Mouse (Mus musculus) adrenal gland, adult 18-20 months (tissue): ENCODE data around the gene Tec. TPM values are rescaled to one million over a fixed set of nuclear protein-coding genes. Genes with fewer than 3 reads are reported as not detected.

ENCODE experiments used
- DNase-seq, 2 experiments: peaks; one replicate each; pipeline ENCODE4 v3.0.0; 2021 to 2022; ENCODE audit warnings: low spot score in 2 of 2
- total RNA-seq, 2 experiments: library from RNA; stranded (reverse); gene quantifications; 1 replicate in 1 of 2; 2 replicates in 1 of 2; pipeline ENCODE4 v1.2.3; 2021

The Tec gene
- total RNA-seq, 2 experiments from 2014 or later: 2.0 to 2.5 TPM

GRCm38 (mm10) chr5:72791386-72791785, 76.9 kb downstream of the Tec start:
- no peak for DNase-seq

DNA sequence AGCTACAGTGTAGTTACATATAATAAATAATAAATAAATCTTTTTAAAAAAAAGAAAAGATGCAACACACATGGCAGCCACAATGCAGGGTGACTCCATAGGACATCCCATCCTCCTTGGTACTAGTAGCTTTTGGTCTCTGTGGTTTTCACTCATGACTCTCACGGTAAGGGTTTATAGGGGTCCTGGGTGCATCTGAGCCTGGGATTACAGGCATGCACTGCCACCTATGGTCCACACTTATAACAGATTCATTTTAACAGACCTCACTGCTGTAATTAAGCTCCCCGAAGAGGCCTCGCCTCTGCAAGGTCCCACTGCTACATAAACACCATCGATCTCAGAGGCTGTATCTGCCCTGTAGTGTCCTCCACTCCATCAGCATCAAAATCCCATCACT, 82.8 kb downstream of the Tec start:
- no peak for DNase-seq

DNA sequence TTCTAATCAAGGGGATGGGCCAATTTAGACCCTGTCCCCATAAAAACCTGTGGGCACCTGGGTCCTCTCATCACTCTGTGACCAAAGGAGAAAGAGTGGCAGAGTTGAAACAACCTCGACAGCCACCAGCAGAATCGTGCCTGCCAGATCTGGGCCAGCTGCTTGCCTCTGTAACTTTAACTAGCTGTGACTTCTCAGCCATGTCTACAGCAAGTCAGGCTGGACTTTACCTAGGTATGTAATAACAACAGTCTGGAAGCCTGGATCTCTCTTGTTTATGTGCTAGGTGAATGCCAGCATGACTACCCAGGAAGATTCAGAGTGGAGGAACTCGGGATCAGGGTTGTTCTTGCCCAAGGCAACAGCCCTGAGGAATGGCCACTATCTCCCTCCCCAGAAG, 83.6 kb downstream of the Tec start:
- no peak for DNase-seq

DNA sequence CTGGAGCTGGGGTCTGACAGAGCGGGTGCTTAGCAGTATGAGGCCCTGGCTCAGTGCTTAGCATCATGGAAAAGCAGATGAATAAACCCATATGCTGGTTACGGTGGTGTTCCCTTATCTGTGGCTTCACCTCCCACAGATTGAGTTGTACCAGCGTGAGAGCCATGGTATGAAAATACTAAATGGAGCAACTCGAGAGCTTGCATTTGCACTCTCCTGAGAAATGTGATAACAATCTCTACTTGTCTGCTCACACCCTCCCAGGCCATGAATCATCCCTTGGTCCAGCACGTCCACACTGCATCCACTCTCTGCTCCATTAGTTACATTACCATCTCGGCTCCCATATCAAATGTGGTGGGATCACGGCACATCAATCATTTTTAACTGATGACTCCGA, 84.3 kb downstream of the Tec start:
- no peak for DNase-seq

DNA sequence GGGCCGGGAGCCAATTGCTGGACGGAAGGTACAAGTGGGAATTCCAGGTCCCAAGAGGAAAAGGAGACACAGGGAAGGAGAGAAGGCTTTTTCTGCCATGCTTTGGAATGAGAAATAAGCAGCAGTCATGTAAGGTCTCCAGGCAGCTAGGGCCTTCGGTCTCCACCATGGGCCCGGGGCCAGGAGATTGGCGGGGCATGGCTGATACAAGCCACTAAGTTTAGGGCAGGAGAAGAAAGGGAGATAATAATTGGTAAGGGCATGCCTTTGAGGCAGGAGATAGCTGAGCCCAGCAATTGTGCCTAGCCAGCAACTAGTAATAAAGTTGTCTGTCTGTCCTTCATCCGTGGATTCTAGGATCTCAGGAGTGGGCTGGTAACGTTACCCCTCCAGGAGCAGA, 85.2 kb downstream of the Tec start:
- no peak for DNase-seq

GRCm38 (mm10) chr5:72781776-72782175, 86.5 kb downstream of the Tec start:
- DNase-seq: no peak

DNA sequence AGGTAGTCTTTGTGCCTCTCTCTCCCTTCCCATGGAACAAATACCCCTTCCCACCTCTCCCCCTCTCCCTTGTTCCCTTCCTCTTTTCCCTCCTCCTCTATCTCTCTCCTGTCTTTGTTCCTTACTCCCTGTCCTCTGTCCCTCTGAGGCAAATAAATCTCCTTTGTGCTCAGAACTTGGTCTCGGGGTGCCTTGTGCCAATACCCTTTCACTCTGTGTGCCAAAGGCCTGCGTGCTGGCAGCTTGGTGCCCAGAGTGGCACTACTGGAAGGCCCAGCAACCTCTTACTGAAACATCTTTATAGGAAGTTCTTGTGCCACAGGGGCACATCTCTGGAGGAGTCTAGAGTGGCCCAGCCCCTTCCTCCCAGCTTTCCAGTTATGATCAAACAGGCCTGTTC, 91.7 kb downstream of the Tec start:
- DNase-seq: no peak

DNA sequence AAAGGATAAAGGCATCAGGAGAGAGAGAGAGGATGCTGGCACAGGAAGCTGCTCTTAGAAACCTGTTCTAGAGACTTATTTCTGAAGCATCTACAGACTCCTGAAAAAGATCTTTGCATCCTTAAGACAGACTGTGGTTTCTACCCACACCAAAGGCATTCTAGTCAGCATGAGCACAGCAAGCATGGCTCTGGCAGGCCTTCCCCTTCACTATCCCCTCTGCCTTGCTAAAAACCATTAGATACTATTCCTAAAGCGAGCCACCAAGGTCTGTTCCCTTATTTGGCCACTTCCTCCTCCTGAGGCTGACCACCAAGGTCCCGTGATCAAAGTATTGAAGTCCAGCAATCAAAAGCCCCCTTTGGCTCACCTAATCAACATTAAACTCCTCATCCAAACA, 92.2 kb downstream of the Tec start:
- no peak for DNase-seq

DNA sequence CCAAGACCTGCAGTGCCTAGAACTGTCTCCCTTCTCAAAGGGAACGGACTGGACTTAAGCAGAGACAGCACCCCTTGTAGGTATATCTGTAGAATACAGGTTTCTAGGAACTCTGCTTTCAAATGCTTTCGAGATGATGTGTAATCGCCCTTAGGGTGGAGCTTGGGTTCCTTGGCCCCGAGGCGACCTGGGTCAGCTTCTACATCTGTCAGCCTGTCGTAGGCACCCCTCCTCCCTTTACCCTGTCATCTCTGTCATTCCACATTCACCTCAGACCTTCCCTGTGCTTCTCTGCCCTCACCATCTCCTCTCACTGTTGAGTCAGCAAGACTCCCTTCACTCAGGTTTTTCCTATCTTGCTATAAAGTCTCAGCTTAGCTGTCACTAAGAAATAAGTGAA, 98.4 kb downstream of the Tec start:
- no peak for DNase-seq

DNA sequence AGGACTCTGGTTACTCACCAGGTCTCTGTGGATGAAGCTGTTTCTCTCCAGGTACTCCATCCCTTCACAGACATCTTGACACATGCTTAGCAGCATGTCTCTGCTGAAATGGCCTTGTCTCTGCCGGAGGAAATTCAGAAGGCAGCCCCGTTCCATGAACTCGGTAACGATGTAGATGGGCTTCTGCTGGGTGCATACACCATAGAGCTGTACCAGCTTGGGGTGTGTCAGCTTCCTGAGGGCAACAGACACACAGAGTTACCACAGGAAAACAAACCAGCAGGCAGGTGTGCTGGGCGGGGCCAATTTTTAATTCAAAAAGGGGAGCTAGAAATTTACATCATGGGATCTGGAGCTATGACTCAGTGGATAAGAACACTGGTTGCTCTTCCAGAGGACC, 104.7 kb downstream of the Tec start:
- DNase-seq: no peak

GRCm38 (mm10) chr5:72763025-72763424, 105.3 kb downstream of the Tec start:
- DNase-seq: no peak

- DNase-seq: no peak
Observed at GRCm38 (mm10) chr5:72761758-72762157, 106.5 kb downstream of the Tec start.

- no peak for DNase-seq
Observed at GRCm38 (mm10) chr5:72761237-72761636, 107.0 kb downstream of the Tec start.

- DNase-seq: no peak
Observed at GRCm38 (mm10) chr5:72758925-72759924, 109.1 kb downstream of the Tec start.

DNA sequence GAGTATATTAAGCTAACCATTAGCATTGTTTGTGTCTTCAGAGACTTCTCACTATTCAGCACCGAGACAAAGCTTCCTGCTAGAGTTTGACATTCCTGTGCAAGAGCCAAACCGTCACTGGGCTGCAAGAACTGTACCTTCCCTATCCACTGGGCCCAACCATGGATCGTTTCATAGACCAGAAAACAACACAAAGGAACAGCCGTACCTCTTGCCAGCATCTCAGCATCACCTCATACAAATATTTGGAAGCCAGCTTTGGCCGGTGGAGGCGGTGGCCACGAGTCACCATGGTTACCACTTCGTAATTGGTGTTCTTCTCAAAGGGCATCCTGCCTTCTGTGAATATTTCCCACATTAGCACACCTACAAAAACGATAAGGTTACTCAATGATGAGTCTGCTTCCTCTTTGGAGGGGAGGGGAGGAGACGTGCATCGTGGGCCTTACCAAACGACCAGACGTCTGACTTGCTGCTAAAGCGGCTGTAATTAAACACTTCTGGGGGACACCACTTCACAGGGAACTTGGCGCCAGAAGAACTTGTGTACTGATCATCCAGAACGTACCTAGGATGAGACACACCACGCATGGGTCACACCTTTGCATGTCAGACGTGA, 111.0 kb downstream of the Tec start:
- DNase-seq: no peak

DNA sequence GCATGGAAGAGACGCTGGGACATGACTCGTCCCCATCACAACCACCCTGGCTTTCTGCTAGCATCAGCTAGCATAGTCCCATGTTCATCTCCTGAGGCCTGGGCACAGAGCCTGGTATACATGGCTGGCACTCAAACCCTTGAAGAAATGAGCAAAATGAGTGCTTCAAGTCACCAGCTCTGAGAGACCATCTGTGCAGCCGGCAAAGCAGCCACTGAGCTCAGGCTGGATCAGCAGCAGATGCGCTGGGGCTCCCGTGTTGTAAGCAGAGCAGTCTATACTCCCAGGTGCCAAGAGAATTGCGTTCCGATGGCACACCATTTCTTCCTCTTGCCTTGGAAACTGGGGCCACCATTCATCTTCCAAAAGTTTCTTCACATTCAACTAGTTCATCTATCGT, 112.3 kb downstream of the Tec start:
- no peak for DNase-seq

- DNase-seq: no peak
Observed at GRCm38 (mm10) chr5:72755035-72755434, 113.2 kb downstream of the Tec start.

DNA sequence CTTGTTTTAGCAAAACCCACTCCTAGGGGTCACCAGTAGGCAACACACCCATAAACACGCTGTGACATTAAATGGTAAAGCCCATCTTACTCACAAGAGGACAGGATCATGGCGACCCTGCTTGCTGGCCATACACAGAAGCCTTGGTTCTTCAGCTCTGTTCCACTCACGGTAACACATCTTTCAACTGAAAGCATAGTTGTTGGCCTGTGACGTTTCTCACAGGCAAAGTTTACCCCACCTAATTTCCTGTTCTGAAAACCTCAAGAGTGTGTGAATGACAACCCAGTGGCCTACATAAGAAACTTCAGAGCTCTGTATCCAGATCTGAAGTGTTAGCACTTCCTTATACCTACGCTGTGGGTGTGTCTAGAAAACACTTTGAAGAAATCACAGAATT, 115.7 kb downstream of the Tec start, which contains the start of gene Txk:
Gene Txk (minus strand): TSS at position 193 of the 400 bp plus-strand sequence.
- DNase-seq: no peak

GRCm38 (mm10) chr5:72751056-72751758, 117.1 kb downstream of the Tec start:
- no peak for DNase-seq

- DNase-seq: no peak
Observed at GRCm38 (mm10) chr5:72750226-72750625, 118.1 kb downstream of the Tec start.

GRCm38 (mm10) chr5:72748659-72749265, 119.5 kb downstream of the Tec start:
- no peak for DNase-seq
